Mouse (Mus musculus): ENCODE results near the gene Crip3. TPM values are rescaled to one million over a fixed set of nuclear protein-coding genes. Genes with fewer than 3 reads are reported as not detected.

Crip3 gene
- total RNA-seq (2021) = under 1 TPM; 0.38 to 0.69 TPM
- 0.82 and 1.4 TPM in 2 replicates for polyA plus RNA-seq (2012; rRNA removed)
- long read RNA-seq, partial matches to known transcripts = 0 of 1 reads
- long read RNA-seq, other reads (novel, unspliced or antisense) = 1 of 1 reads

DNA sequence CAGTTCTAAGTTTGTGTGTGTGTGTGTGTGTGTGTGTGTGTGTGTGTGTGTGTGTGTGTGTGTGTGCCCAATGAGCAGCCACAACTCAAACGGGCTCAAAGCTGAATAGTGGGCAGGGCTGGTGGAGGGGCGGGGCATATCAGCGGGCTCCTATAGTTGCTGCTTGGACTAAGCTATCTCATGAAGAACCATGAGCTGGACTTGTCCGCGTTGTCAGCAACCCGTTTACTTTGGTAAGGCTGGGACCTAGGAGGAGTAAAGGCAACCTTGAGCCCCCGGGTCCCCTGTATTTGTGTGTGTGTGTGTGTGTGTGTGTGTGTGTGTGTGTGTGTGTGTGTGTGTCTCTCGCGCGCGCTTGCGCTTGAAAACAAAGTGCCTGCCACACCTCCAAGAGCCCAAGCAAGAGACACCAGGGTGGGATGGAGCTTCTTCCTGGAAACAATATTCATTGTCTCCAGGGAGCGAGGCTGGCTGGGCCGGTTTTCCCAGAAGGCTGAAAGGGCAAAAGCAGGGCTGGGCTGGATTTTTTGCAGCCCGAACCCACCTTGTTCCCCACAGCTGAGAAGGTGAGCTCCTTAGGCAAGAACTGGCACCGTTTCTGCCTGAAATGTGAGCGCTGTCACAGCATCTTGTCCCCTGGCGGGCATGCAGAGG lies at the start of gene Crip3:
TSS of gene Crip3 (plus strand) at position 166 of the 654 bp plus-strand sequence.
- DNase-seq = peak; percentile 46

DNA sequence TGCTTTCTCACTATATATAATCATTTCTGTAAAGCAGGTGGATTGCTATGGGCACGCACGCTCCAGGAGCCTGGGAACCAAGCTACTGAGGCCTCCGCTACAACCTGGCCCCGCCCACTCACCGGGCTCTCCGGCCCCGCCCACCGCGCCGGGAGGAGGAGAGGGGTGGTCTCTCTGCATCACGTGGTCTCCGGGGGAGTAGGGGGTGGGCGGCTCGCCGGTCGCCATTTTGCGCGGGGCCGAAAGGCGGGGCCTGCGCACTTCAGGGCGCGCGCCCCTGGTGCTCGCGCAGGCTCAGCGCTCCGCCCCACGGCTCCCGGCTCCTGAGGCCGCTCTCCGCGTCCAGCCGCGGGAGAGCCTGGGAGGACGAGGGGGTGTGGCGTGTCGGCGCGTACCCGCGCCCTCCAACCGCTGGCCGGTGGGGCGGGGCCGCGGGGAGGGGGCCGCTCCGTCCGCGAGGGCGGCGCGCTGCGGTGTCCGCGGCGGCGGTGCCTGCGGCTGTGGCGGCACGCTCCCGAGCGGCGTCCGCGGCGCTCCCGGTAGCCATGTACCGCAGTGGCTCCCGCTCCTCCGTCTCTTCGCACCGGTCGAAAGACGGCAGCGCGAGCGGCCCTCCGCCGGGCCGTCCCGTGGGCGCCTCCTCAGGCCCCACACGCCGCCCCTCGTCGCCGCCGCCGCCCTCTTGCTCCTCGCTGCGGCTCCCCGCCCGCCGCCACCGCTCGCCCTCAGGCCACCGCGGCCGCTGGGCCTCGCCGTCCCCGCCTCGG lies 45.2 kb upstream of the Crip3 start, which contains the start of gene Zfp318:
TSS of gene Zfp318 (plus strand) at position 438 of the 767 bp plus-strand sequence.
- peak; percentile 99 for DNase-seq

GRCm38 (mm10) chr17:46384061-46384801 lies 44.5 kb upstream of the Crip3 start:
- peak; percentile 50 for DNase-seq

- no peak for DNase-seq
These were observed 40.5 kb upstream of the Crip3 start for GRCm38 (mm10) chr17:46388200-46388599.

DNA sequence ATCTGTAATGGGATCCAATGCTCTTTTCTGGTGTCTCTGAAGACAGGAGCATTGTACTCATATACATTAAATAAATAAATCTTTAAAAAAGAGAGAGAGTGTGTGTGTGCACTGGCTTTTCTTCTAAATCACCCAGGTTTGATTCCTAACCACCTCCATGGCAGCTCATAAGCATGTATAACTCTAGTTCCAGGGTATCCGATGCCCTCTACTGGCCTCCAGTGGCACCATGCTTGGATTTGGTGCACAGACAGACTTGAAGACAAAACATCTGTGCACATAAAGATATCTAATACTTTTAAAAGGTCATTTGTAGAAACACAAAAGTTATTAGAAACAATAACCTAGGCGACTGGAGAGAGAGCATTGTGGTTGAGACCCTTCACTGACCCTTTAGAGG lies 35.7 kb upstream of the Crip3 start:
- peak; percentile 32 for DNase-seq

- no peak for DNase-seq
These were observed 34.1 kb upstream of the Crip3 start for GRCm38 (mm10) chr17:46394631-46395030.

DNA sequence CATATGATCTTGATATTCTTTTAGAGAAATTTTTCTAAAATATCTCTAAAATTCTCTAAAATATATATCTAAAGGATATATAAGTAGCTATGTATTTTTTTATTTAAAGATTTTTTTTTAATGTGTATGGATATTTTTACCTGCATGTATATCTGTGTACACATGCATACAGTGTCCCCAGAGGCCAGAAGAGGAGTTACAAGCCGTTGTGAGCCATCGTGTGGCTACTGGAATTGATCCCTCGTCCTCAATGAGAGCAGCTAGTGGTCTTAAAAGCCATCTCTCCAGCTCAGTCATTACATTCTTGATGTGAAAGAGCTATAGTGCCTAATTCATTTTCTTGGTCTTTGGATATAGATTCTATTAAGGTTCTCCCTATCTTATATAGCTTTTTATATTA lies 20.2 kb upstream of the Crip3 start:
- no peak for DNase-seq

DNA sequence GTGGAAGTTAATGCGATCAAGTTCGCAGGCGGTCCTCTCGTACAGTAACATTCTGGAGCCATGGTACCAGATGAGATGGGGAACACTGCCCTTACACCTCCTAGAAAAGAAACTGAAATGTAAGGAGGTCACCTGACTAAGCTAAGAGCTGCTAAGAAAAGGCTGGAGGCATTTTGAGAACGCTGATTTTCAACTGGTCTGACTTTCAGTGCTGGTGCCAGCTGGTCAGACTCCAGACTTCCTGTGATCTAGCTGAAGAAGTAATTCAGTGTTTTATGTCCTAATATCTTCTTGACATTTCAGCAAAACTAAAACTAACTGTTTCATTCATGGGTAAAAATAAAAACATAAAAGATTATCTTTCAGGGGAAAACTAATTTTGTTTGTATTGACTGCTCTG lies 10.1 kb upstream of the Crip3 start:
- no peak for DNase-seq

DNA sequence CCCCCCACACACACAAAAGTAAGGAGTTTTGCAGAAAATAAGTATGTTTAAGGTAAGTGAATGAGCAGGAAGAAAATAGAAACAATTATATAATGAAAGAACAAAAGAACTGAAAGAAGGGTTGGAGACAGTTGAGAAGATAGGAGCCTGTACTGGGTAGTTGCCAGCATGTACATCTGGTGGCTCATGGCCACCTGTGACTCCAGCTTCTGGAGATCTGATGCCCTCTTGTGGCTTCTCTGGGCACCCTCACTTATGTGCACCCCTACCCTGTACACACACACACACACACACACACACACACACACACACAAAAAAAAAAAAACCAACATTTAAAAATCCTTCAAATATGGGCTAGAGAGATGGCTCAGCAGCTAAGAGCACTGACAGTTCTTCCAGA lies 9.0 kb upstream of the Crip3 start:
- DNase-seq = no peak

DNA sequence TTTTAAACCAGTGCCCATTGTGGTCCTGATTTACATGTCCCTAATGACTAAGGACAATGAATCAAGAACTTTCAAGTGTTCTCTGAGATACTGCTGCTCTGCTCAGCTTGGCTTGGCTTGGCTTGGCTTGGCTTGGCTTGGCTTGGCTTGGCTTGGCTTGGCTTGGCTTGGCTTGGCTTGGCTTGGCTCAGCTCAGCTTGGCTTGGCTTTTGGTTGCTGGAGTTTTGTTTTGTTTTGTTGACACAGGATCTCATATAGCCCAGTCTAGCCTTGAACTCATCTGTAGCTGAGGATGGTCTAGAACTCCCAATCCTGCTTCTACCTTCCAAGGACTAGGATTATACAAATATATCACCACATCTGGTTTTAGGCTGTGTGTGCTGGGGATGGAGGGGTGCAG lies 2.2 kb upstream of the Crip3 start:
- DNase-seq = peak; percentile 34

- DNase-seq = peak; percentile 67
These were observed 4.9 kb downstream of the Crip3 start for GRCm38 (mm10) chr17:46433627-46434026.

DNA sequence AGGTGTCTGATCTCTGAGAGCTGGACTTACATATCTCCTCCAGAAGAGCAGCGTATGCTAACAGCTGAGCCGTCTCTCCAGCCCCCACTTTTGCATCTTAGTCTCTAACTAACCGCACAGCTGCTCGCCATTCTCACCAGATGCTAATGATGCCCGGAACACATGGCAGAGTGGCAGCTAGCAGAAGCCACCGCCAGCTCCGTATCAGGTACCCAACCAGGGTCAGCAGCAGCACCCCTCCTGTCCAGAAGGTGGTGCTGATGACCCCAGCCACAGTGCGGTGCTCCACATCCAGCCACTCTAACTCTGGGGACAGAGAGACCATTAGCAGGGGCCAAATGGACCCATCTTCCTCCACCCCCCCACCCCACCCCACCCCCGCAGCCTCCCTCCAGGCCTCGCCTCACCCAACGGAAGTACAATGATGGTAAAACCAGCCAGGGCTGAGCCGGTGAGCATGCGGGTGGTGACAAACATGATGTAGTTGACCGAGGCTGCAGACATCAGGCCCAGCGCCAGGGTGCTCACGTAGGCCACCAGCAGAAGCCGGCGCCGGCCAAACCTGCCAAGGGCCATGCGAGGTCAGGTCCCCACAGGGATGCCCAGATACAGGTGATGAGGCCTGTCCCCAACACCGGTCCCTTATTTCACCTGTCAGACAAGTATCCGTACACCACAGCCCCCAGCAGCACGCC lies 8.1 kb downstream of the Crip3 start:
- no peak for DNase-seq

DNA sequence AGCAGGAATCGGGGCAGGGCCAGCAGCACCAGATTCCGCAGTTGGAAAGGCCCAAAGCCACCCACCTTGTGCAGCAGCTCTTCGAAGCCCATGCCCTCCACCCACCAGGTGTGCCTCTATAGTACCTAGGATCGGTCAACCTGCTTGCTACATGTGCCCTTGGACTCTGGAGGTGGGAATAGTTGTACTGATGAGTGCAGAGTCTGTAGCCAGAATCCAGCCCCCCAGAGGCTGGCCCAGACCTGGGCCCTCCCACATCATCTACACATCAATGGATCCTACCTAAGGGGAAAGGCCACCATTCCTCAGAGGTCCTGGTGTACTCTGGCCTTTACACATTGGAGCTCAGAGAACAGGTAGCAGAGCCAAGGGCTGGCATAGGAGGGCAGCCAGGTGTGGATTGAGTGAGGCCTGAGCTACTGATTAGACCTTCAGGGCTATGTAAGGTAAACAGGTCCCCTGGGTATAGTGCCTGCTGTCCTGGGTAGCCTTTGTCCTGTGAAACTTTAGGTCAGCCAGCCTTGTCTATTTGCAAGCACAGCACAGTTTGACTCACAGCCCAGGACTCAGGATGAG lies 9.7 kb downstream of the Crip3 start, which contains the start of gene Slc22a7:
TSS of gene Slc22a7 (minus strand) at position 160 of the 576 bp plus-strand sequence.
- no peak for DNase-seq

DNA sequence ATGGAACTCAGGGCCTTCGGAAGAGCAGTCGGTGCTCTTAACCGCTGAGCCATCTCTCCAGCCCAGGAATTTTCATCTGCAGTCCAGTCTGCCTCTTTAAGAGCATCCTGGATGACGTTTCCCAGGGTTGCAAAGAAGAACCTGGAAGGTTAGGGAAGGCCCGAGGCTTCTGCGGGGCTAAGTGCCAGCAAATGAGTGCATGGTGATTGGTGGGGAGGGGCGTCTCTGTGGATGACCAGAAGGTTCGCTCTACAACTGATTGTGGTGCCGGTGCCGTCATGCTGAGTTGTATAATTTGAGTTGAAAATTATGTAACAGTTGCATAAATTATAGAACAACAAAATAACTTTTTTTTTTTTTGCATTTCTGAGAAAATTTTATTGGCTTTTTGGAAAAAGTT lies 10.4 kb downstream of the Crip3 start:
- no peak for DNase-seq

DNA sequence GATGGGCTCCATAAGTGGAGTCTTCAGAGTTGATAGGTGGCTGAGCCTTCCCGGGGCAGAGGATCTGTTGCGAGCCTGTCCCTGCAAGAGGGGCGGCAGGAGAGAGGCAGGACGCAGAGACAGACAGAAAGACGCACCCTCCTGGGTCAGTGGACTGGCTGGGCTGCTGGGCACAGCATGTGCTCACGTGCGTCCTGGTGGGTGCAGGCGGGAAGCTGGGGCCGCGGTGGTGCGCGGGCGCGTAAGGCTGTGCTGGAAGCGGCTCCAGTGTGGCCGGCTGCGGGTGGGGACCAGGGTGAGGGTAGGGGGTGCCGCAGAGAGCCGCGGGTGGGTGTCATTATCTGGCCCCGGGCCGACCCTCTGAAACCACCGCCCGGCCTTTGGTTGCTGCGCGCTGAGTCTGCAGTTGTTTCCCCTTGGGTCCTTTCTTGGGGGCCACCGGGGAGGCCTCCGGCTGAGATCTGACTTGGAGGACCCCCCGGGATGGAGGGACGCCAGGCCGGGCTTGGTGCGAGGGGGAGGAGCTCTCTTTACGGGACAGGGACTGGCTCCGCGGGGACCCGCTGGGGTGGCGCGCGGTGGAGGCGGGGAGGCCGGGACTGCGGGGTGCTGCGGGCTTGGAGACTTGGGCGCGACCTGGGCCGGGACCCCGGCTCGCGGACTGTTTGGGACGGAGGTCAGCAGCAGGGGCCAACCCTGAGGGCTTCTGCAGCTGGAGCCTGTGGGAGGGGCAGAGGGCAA lies 16.3 kb downstream of the Crip3 start:
- no peak for DNase-seq

DNA sequence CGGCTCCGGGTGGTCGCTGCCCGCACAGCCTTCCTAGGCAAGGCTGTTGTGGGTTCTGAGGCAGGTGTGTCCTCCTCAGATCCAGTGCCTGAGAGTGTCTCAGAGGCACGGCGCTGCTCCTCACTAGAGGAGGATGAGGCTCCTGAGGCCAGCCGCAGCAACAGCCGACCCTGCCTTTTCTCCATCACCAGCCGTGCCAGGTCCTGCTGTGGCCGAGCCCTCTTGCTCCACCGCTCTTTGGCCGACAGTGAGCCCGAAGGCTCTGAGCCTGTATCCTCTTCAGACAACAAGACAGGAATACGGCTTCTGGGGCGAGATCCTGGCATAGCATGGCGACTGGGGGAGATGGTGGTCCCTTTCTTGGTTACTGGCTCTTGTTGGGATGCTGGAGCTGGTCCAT lies 17.5 kb downstream of the Crip3 start:
- DNase-seq = no peak

GRCm38 (mm10) chr17:46452683-46453082 lies 24.0 kb downstream of the Crip3 start:
- no peak for DNase-seq

DNA sequence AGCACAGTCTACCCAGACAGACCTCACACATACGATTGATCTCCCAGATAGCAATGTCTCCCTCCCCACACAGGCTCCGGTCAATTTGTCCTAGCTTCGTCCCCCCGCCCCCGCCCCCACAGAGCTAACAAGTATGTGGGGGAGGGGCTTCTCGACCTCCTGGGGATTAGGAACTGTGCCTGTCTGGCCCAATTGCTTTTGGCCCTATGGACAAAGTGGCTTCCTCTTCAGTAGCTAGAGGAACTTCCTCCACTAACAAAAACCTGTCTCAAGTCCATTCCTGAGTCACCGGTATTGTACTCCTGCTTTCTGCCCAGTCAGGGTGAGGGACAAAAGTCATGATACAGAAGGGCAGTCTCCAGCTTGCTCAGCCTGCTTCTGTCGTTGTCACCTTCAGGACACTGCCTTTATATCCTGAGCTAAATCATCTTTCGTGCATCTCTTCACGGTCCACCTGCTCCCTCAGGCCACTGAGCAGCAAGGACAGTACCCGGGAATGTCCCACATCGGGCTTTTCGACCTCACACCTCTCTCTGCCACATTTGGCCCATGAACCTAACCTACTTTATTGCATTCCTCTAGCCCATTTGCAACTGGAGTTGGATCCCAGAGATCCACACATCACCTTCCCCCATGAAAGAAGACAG lies 24.7 kb downstream of the Crip3 start:
- DNase-seq = no peak

DNA sequence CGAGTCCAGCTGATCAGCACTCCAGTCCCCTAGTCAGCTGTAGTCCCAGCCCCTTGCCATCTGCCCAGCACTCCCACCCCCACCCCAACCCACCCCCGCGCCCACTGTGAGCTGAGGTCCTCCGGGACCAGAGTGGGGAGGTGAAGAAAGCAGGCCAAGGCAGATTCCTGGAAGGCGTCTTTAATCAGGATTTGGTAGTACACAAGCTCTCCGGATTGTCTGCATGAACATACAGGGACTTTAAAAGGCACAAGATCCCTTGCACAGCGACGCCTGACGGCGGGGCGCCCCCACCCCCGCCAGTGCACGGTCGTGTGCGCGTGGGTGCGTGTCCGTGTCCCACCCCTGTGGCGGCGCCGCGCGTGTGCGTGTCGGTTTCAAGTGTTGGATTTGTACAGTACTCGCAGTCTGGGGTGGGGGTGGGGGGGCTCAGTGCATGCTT lies 25.3 kb downstream of the Crip3 start:
- DNase-seq = no peak

DNA sequence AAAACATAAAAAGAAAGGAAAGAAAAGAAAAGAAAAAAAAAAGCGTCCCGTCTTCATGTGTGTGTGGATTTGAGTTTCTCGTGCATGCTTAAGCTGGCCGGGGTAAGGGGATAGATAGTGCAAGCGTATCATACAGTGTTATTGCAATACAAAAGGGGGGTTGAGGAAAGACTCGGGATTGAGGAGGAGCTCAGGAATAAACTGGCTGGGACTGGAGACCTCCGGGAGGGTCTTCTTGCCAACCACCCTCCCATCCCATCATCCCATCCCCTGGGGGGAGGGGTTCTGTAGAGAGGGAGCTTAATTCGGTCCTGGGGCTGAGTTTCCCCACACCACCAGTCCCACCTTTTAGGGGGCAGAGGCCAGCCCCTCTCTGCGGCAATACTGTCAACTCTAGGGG lies 25.8 kb downstream of the Crip3 start:
- DNase-seq = no peak

Measured in adrenal gland, adult 2 months (tissue).